Mouse (Mus musculus) MEL (cell line): Measurements from ENCODE around the gene Arhgef39. TPM values are rescaled to one million over a fixed set of nuclear protein-coding genes. Genes with fewer than 3 reads are reported as not detected.
A peak's percentile ranks its signal among the peaks of the same experiment; 100 is the strongest.

Experiments used
- DNase-seq: peaks from one replicate; pipeline ENCODE4 v3.0.0; 2011; ENCODE audit warnings: low read depth, low spot score
- H3K27ac ChIP-seq: 2 replicates; pipeline ENCODE4 v1.5.1; 2012; ENCODE audit warnings: low read depth, mild to moderate bottlenecking, control low read depth, low read length, moderate library complexity; ENCODE audit not compliant: control insufficient read depth
- H3K27me3 ChIP-seq, 2 experiments: fragments of 150-350 bp in 1 of 2; sonication (generic) in 1 of 2; 2 replicates each; pipeline ENCODE4 v1.6.1; 2012; ENCODE audit warnings: low read length in 2 of 2, mild to moderate bottlenecking in 2 of 2, improper control_type of control experiment in 1 of 2, moderate library complexity in 1 of 2; ENCODE audit not compliant: insufficient read depth in 2 of 2, control insufficient read depth in 1 of 2
- H3K36me3 ChIP-seq, 2 experiments: 2 replicates each; pipeline ENCODE4 v1.6.1; 2012 to 2014; ENCODE audit warnings: low read length in 2 of 2, improper control_type of control experiment in 1 of 2, inconsistent platforms in 1 of 2, mild to moderate bottlenecking in 1 of 2; ENCODE audit not compliant: insufficient read depth in 2 of 2, control insufficient read depth in 1 of 2
- H3K4me1 ChIP-seq, 2 experiments: fragments of 150-350 bp in 1 of 2; sonication (generic) in 1 of 2; 2 replicates each; pipeline ENCODE4 v1.6.1; 2012; ENCODE audit warnings: low read length in 2 of 2, improper control_type of control experiment in 1 of 2, mild to moderate bottlenecking in 1 of 2; ENCODE audit not compliant: insufficient read depth in 2 of 2, control insufficient read depth in 1 of 2
- H3K4me3 ChIP-seq, 2 experiments: fragments of 150-350 bp in 1 of 2; sonication (generic) in 1 of 2; 2 replicates each; pipeline ENCODE4 v1.5.1; 2012; ENCODE audit warnings: low read depth in 2 of 2, low read length in 2 of 2, mild to moderate bottlenecking in 2 of 2, moderate library complexity in 2 of 2, control low read depth in 1 of 2, improper control_type of control experiment in 1 of 2; ENCODE audit not compliant: control insufficient read depth in 1 of 2, insufficient read depth in 1 of 2
- H3K79me2 ChIP-seq: 2 replicates; pipeline ENCODE4 v1.6.1; 2012; ENCODE audit warnings: mild to moderate bottlenecking, low read length, moderate library complexity; ENCODE audit not compliant: control insufficient read depth, poor library complexity, insufficient read depth
- H3K9ac ChIP-seq: 2 replicates; pipeline ENCODE4 v1.6.1; 2012; ENCODE audit warnings: low read depth, mild to moderate bottlenecking, control low read depth, low read length, moderate library complexity; ENCODE audit not compliant: control insufficient read depth, poor library complexity, severe bottlenecking
- H3K9me3 ChIP-seq: fragments of 150-350 bp; sonication (generic); replicated peaks from 2 replicates; pipeline ENCODE4 v1.6.1; 2012; ENCODE audit warnings: mild to moderate bottlenecking, low read length, improper control_type of control experiment, moderate library complexity; ENCODE audit not compliant: insufficient read depth
- CHD1 ChIP-seq: IDR thresholded peaks from 2 replicates; pipeline ENCODE4 v1.6.1; 2012; ENCODE audit warnings: low read depth, mild to moderate bottlenecking, inconsistent platforms, low read length, improper control_type of control experiment
- ELF1 ChIP-seq: IDR thresholded peaks from 2 replicates; pipeline ENCODE4 v1.6.1; 2014; ENCODE audit warnings: low read depth, mild to moderate bottlenecking, inconsistent platforms, low read length, improper control_type of control experiment, moderate library complexity
- EP300 ChIP-seq, 2 experiments: IDR thresholded peaks; 2 replicates each; pipeline ENCODE4 v1.6.1; 2011; ENCODE audit warnings: improper control_type of control experiment in 2 of 2, low read length in 2 of 2, low read depth in 1 of 2, mild to moderate bottlenecking in 1 of 2
- ETS1 ChIP-seq: IDR thresholded peaks from 2 replicates; pipeline ENCODE4 v1.6.1; 2012; ENCODE audit warnings: low read depth, mild to moderate bottlenecking, inconsistent platforms, low read length, improper control_type of control experiment, moderate library complexity
- MAX ChIP-seq: IDR thresholded peaks from 2 replicates; pipeline ENCODE4 v1.6.1; 2011; ENCODE audit warnings: low read length, improper control_type of control experiment
- MAZ ChIP-seq: IDR thresholded peaks from 2 replicates; pipeline ENCODE4 v1.6.1; 2012; ENCODE audit warnings: low read depth, mild to moderate bottlenecking, inconsistent platforms, low read length, improper control_type of control experiment
- TCF12 ChIP-seq: IDR thresholded peaks from 2 replicates; pipeline ENCODE4 v1.6.1; 2014; ENCODE audit warnings: low read depth, mild to moderate bottlenecking, inconsistent platforms, low read length, improper control_type of control experiment, moderate library complexity
- UBTF ChIP-seq: IDR thresholded peaks from 2 replicates; pipeline ENCODE4 v1.6.1; 2012; ENCODE audit warnings: low read depth, mild to moderate bottlenecking, inconsistent platforms, low read length, improper control_type of control experiment, moderate library complexity, borderline replicate concordance; ENCODE audit not compliant: insufficient read depth
- ZC3H11A ChIP-seq: IDR thresholded peaks from 2 replicates; pipeline ENCODE4 v1.6.1; 2012; ENCODE audit warnings: low read depth, mild to moderate bottlenecking, inconsistent platforms, low read length, improper control_type of control experiment
- ZKSCAN1 ChIP-seq: IDR thresholded peaks from 2 replicates; pipeline ENCODE4 v1.6.1; 2012; ENCODE audit warnings: low read depth, mild to moderate bottlenecking, inconsistent platforms, low read length, improper control_type of control experiment, moderate library complexity
- polyA plus RNA-seq, 2 experiments: library from polyadenylated mRNA; stranded (reverse) in 1 of 2; unstranded in 1 of 2; fragments of >175 nt in 1 of 2; fragments of >200 nt in 1 of 2; gene quantifications; 2 replicates each; pipeline versions ENCODE4 v1.2.1 to v1.2.4; 2012; ENCODE audit warnings: low replicate concordance in 2 of 2, low read depth in 1 of 2; ENCODE audit not compliant: insufficient read length in 2 of 2, insufficient read depth in 1 of 2, missing spikeins in 1 of 2
- total RNA-seq: library from RNA; depleted of rRNA; stranded (reverse); fragments of 300-350 nt; gene quantifications from 2 replicates; pipeline ENCODE4 v1.2.3, GENCODE M21; 2012

Arhgef39 gene
- total and polyA plus RNA-seq, 3 experiments, result 26.3 to 56.7 TPM; not detected in 1

GRCm38 (mm10) chr4:43507938-43508665 is 8.6 kb upstream of the Arhgef39 start:
- Histone ChIP-seq H3K36me3 (peaks cover 0 to 14% of the 10 kb centered on the region in 2 experiments; a peak in 2 of 4 replicates), H3K4me3 (peak overlapping the region; percentile 71 to 91), H3K27me3 (no peaks in the 10 kb centered on the region), H3K9me3 (no peaks in the 10 kb centered on the region), H3K4me1 (peaks cover 12 to 27% of the 10 kb centered on the region in 2 experiments), H3K27ac (peak overlapping the region; percentile 41), H3K79me2 (no peaks in the 10 kb centered on the region; the same call in 1 of the 2 replicates), H3K9ac (peak overlapping the region; percentile 77)
- peak; percentile 46 for DNase-seq
- TF ChIP-seq CHD1, result 0 out of 2 replicates have a peak, but pooled peaks have one; percentile 54
- peak in 1 of 2 experiments; percentile 24; a peak in 1 of 4 replicates for TF ChIP-seq EP300 (IDR thresholded peaks at IDR 0.05; ENCODE audit: low read depth in 1 of 2, low read length in 2 of 2)
- peak; percentile 71 for TF ChIP-seq MAZ
- no peak for TF ChIP-seq TCF12
- no peak for TF ChIP-seq ZKSCAN1
- no peak for TF ChIP-seq ETS1

GRCm38 (mm10) chr4:43506536-43507185 is 7.2 kb upstream of the Arhgef39 start, which contains the start of gene Car9:
Gene Car9 (plus strand): TSS chr4:43506966.
- Histone ChIP-seq H3K9ac (no peak within 1 kb of the TSS), H3K27ac (no peak within 1 kb of the TSS), H3K27me3 (no peaks in the 10 kb centered on the region), H3K79me2 (no peaks in the 10 kb centered on the region; the same call in 1 of the 2 replicates), H3K9me3 (no peaks in the 10 kb centered on the region), H3K4me1 (peaks cover 12 to 27% of the 10 kb centered on the region in 2 experiments), H3K4me3 (peak within 1 kb of the TSS; percentile 71 to 91; a peak in 3 of 4 replicates), H3K36me3 (peaks cover 0 to 14% of the 10 kb centered on the region in 2 experiments; a peak in 2 of 4 replicates)
- no peak for DNase-seq
- no peak for TF ChIP-seq ZC3H11A
- TF ChIP-seq MAX, result no peak

GRCm38 (mm10) chr4:43506074-43506473 is 6.6 kb upstream of the Arhgef39 start:
- Histone ChIP-seq H3K9me3 (no peaks in the 10 kb centered on the region), H3K27ac (no peak overlapping the region), H3K4me3 (no peak overlapping the region), H3K36me3 (peaks cover 0 to 14% of the 10 kb centered on the region in 2 experiments; a peak in 2 of 4 replicates), H3K4me1 (peaks cover 12 to 27% of the 10 kb centered on the region in 2 experiments), H3K27me3 (no peaks in the 10 kb centered on the region), H3K79me2 (no peaks in the 10 kb centered on the region; the same call in 1 of the 2 replicates), H3K9ac (no peak overlapping the region)
- TF ChIP-seq UBTF (no peak), ELF1 (no peak), MAZ (no peak)
- no peak for DNase-seq
